Mouse (Mus musculus) intestine, embryonic 16.5 days (tissue): ENCODE measurements at regions not wholly inside any gene's neighbourhood (a gene's known extent, or its start where the extent isn't known, plus 50 kb on each side); places are given as distances from the start of the nearest gene placed in this dataset.

ENCODE experiments used
- ATAC-seq: fragments of 200-750 bp; cut with Nextera tagmentation; 2 replicates; pipeline ENCODE4 v1.8.0; 2017; ENCODE audit warnings: moderate TSS enrichment, moderate library complexity
- H3K27ac ChIP-seq: fragments of 300-500 bp; sonication (generic); 2 replicates; pipeline ENCODE4 v1.5.1; 2014; ENCODE audit warnings: mild to moderate bottlenecking, low read length
- H3K27me3 ChIP-seq: fragments of 300-500 bp; sonication (generic); replicated peaks from 2 replicates; pipeline ENCODE4 v1.6.1; 2014; ENCODE audit warnings: low read length, control low read depth, mixed read lengths; ENCODE audit not compliant: control insufficient read depth, insufficient read depth
- H3K36me3 ChIP-seq: fragments of 300-500 bp; sonication (generic); 2 replicates; pipeline ENCODE4 v1.6.1; 2014; ENCODE audit warnings: low read length, control low read depth; ENCODE audit not compliant: control insufficient read depth, insufficient read depth
- H3K4me1 ChIP-seq: fragments of 300-500 bp; sonication (generic); 2 replicates; pipeline ENCODE4 v1.6.1; 2014; ENCODE audit warnings: low read length, control low read depth, mixed read lengths; ENCODE audit not compliant: control insufficient read depth, insufficient read depth
- H3K4me2 ChIP-seq: fragments of 300-500 bp; sonication (generic); 2 replicates; pipeline ENCODE4 v1.6.1; 2014; ENCODE audit warnings: low read depth, low read length, control low read depth
- H3K4me3 ChIP-seq: fragments of 300-500 bp; sonication (generic); 2 replicates; pipeline ENCODE4 v1.5.1; 2014; ENCODE audit warnings: mild to moderate bottlenecking, low read length
- H3K9ac ChIP-seq: fragments of 300-500 bp; sonication (generic); 2 replicates; pipeline ENCODE4 v1.6.1; 2014; ENCODE audit warnings: low read depth, low read length
- H3K9me3 ChIP-seq: fragments of 300-500 bp; sonication (generic); 2 replicates; pipeline ENCODE4 v1.6.1; 2016; ENCODE audit warnings: low read length, control low read depth; ENCODE audit not compliant: control insufficient read depth
- WGBS: fragments of 180-500 bp; shearing (Covaris S2); extraction: QIAGEN DNeasy Blood & Tissue Kit; methylation state at CpG from one replicate; pipeline ENCODE4 v1.1.7; 2014; 5-methylcytosine and 5-hydroxymethylcytosine counted together

DNA sequence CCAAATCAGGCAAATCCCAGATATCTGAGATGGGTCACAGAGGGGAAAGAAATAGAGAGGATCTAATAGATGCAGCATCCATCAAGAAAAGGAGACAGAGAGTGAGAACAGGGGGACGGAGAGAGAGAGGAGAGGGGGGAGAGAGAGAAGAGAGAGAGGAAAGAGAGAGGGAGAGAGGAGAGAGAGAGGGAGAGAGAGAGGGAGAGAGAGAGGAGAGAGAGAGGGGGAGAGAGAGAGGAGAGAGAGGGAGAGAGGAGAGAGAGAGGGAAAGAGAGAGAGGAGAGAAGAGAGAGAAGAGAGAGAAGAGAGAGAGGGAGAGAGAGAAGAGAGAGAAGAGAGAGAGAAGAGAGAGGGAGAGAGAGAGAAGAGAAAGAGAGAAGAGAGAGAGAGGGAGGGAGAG lies 462.7 kb downstream of the Rnf144b start:
- ATAC-seq, result no peak
- Histone ChIP-seq H3K27me3 (no peaks in the 10 kb centered on the region), H3K9me3 (no peaks in the 10 kb centered on the region), H3K36me3 (no peaks in the 10 kb centered on the region), H3K27ac (no peak overlapping the region), H3K4me3 (no peak overlapping the region), H3K9ac (no peak overlapping the region), H3K4me2 (no peak overlapping the region), H3K4me1 (no peaks in the 10 kb centered on the region)
- WGBS, result 75% methylated on average over 1 of the region's 1 CpGs

DNA sequence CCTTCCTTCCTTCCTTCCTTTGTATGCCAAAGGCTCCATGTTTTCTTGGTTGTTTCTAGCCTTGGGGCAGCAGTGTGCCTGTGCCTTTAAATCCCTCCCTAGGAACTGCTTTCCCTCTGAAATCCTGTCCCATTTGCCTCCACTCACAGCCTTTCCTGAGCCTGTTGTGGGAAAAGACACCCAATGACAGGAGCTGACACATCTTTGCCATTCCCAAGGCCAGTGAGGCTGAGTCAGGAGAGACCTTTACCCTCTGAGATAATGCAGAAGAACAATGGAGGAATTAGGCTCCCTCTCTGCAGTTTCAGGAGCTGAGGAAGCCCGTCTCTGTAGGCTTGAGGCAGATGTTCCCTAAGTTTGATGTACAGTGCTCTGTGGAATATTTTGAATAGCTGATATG lies 480.2 kb downstream of the Rnf144b start:
- Histone ChIP-seq H3K9ac (no peak overlapping the region), H3K4me3 (no peak overlapping the region), H3K4me2 (no peak overlapping the region), H3K36me3 (no peaks in the 10 kb centered on the region), H3K27me3 (no peaks in the 10 kb centered on the region), H3K27ac (no peak overlapping the region), H3K4me1 (no peaks in the 10 kb centered on the region), H3K9me3 (no peaks in the 10 kb centered on the region)
- 35% methylated on average over 1 of the region's 1 CpGs for WGBS
- no peak for ATAC-seq

DNA sequence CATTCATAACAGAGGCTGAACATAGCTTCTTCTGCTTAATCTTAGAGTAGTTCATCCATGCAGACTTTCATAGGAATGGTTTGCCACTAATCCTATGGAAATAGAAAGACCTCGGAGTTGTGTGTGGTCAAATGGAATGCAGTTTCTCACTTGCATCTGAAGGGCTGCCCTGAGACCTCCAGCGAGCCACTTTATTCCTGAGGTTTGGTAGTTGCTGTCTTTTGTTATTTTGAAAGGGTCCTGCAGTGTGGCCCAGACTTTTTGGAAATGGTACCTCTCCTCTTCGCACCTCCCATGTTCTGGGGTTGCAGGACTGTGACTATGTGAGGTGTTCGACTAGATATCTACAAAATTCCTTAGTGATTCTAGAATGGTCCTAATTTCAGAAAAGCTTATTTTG lies 489.0 kb downstream of the Rnf144b start:
- Histone ChIP-seq H3K9ac (no peak overlapping the region), H3K4me1 (no peaks in the 10 kb centered on the region), H3K4me2 (no peak overlapping the region), H3K9me3 (no peaks in the 10 kb centered on the region), H3K27me3 (no peaks in the 10 kb centered on the region), H3K4me3 (no peak overlapping the region), H3K36me3 (no peaks in the 10 kb centered on the region), H3K27ac (no peak overlapping the region)
- ATAC-seq, result no peak
- WGBS, result 90% methylated on average over 4 of the region's 4 CpGs

DNA sequence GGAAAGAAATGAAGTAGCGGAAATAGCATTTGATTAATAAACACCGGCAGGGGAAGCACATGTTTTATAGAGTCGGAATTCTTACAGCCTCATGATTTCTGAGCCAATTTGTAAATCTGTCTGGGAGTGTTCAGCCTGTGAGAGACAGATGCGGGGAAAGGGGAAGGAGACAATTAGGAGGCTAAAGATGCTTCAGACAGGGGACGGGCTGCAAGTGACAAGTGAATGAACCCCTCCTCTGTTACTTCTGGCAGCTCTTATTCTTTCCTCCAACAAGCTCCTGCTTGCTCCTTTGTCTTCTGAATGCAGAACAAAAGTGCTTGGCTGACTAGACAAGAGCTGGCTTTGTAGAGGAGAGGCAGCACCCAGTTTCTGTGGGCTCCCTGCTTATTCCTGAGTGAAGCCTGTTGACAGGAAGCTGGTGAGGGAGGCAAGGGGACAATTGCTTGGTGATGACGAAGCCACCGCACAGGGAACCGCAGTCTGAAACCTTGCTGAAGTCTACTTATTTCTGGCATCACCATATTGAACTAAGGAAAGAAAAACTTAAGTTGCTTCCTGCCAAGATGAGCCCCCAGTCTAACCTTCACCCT lies 514.2 kb downstream of the Rnf144b start:
- no peak overlapping the region for H3K27ac ChIP-seq

DNA sequence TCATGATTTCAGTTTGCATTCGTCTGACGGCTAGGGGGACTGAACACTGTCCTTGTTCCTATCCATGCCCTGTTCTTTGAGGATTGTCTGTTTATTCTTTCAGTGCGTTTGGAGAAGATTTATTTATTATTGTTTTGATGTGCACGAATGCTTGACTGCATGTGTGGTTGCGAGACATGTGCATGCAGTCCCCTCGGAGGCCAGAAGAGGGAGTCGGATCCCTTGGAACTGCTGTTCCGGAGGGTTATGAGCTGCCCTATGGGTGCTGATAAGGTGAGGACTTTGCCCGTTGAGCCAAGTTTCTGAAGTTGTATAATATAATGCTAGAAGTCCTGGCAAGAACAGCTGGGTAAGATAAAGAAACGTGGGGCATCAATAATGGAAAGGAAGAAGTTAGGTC lies 519.9 kb downstream of the Rnf144b start:
- Histone ChIP-seq H3K4me2 (no peak overlapping the region), H3K9ac (no peak overlapping the region), H3K4me3 (no peak overlapping the region), H3K36me3 (no peaks in the 10 kb centered on the region), H3K4me1 (no peaks in the 10 kb centered on the region), H3K27me3 (no peaks in the 10 kb centered on the region), H3K27ac (no peak overlapping the region), H3K9me3 (no peaks in the 10 kb centered on the region)
- WGBS, result 85% methylated on average over 10 of the region's 10 CpGs
- no peak for ATAC-seq

More for the DNA sequence above, 514.2 kb downstream of the Rnf144b start:
- ATAC-seq, result no peak
- H3K36me3 ChIP-seq, result no peaks in the 10 kb centered on the region
- H3K4me1 ChIP-seq, result no peaks in the 10 kb centered on the region
- H3K9me3 ChIP-seq, result no peaks in the 10 kb centered on the region
- WGBS, result 65% methylated on average over 8 of the region's 8 CpGs
- no peak overlapping the region for H3K9ac ChIP-seq
- no peak overlapping the region for H3K4me2 ChIP-seq
- H3K27me3 ChIP-seq, result no peaks in the 10 kb centered on the region
- H3K4me3 ChIP-seq, result no peak overlapping the region

DNA sequence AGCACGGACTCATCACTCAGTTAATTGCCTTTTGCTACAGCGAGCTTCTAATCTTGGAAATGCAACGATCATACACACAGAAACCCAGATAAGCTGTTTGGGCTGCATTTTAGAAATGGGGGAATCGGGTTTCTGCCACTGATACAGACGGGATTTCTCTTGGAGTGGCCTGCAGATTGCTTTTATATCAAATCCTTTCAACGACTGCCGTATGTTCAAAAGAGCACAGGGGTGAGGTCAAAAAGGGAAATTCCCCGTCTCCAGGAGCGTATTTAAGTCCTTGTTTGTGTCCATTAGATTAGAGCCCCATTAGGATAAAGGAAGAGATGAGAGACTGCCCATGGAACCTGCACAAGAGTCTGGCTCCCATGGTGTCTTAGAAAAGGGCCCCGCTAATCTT lies 522.6 kb downstream of the Rnf144b start:
- no peak overlapping the region for H3K4me3 ChIP-seq
- H3K27me3 ChIP-seq, result no peaks in the 10 kb centered on the region
- no peaks in the 10 kb centered on the region for H3K36me3 ChIP-seq
- no peaks in the 10 kb centered on the region for H3K9me3 ChIP-seq
- no peaks in the 10 kb centered on the region for H3K4me1 ChIP-seq
- no peak overlapping the region for H3K9ac ChIP-seq
- ATAC-seq, result no peak
- WGBS, result 56% methylated on average over 10 of the region's 10 CpGs
- H3K4me2 ChIP-seq, result no peak overlapping the region
- H3K27ac ChIP-seq, result no peak overlapping the region

DNA sequence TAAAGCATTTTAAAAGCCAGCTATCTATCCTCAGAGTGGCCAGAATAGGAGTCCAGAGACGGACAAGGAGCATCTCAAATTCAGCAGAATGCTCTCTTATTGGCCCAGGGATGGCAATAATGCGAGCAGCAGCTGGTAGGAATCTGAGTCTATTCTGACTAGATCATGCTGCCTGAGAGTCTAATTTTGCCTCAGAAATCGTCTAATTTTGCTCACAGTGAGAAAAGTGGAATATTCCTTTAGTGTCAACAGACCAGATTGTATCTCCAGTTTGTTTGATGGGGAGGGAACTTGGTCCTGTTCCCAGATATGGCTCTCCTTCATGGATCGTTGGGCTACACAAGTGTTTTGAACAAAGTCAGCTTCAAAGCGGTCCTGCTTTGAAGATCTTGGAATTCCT lies 525.2 kb downstream of the Rnf144b start:
- H3K27ac ChIP-seq, result no peak overlapping the region
- H3K36me3 ChIP-seq, result no peaks in the 10 kb centered on the region
- ATAC-seq, result no peak
- 68% methylated on average over 5 of the region's 5 CpGs for WGBS
- H3K9ac ChIP-seq, result no peak overlapping the region
- no peaks in the 10 kb centered on the region for H3K27me3 ChIP-seq
- no peak overlapping the region for H3K4me2 ChIP-seq
- no peak overlapping the region for H3K4me3 ChIP-seq
- no peaks in the 10 kb centered on the region for H3K4me1 ChIP-seq
- H3K9me3 ChIP-seq, result no peaks in the 10 kb centered on the region

DNA sequence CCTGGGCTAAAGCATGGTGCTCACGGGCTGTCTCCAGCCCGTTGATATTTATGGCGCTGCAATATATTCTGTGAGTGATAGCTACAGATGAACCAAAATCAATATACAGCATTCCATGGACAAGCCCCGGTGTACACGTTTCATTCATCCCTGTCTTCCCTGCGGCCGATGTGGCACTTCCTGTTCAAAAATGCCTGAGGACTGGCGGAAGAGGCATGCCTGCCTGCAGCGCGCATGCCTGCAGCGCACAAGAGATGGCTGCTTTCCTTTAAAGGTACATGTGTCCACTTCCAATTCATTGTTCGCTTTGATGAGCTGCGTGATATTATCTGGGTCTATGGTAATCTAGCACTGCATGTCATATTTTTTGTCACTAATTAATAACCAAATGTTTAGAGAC lies 527.6 kb downstream of the Rnf144b start:
- 69% methylated on average over 13 of the region's 13 CpGs for WGBS
- Histone ChIP-seq H3K4me2 (no peak overlapping the region; the same call in 1 of the 2 replicates), H3K27ac (no peak overlapping the region), H3K9ac (no peak overlapping the region), H3K36me3 (no peaks in the 10 kb centered on the region), H3K4me1 (no peaks in the 10 kb centered on the region), H3K4me3 (no peak overlapping the region), H3K27me3 (no peaks in the 10 kb centered on the region), H3K9me3 (no peaks in the 10 kb centered on the region)
- ATAC-seq, result no peak

DNA sequence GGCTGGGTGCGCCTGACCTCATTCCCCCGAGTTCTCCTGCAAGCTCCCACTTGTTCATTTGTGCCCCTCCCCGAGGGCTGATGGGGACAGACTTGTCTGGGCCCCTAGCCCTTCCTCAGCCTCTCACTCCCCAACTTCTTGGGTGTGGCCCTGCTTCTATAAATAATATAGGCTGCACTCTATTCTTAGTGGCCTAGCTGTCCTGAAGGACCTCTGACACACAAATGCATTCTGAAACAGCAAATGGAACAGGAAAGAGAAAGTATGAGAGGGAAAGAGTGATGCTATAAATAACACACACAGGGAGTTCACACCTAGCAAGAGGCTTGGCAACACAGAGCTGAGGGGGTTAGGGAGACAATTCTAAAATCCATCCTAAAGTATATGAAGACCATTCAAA lies 544.0 kb downstream of the Rnf144b start:
- H3K9ac ChIP-seq, result no peak overlapping the region
- H3K4me3 ChIP-seq, result no peak overlapping the region
- no peaks in the 10 kb centered on the region for H3K4me1 ChIP-seq
- H3K4me2 ChIP-seq, result no peak overlapping the region
- H3K27ac ChIP-seq, result no peak overlapping the region
- no peak for ATAC-seq
- 69% methylated on average over 3 of the region's 3 CpGs for WGBS
- H3K27me3 ChIP-seq, result no peaks in the 10 kb centered on the region
- H3K36me3 ChIP-seq, result no peaks in the 10 kb centered on the region
- H3K9me3 ChIP-seq, result no peaks in the 10 kb centered on the region

DNA sequence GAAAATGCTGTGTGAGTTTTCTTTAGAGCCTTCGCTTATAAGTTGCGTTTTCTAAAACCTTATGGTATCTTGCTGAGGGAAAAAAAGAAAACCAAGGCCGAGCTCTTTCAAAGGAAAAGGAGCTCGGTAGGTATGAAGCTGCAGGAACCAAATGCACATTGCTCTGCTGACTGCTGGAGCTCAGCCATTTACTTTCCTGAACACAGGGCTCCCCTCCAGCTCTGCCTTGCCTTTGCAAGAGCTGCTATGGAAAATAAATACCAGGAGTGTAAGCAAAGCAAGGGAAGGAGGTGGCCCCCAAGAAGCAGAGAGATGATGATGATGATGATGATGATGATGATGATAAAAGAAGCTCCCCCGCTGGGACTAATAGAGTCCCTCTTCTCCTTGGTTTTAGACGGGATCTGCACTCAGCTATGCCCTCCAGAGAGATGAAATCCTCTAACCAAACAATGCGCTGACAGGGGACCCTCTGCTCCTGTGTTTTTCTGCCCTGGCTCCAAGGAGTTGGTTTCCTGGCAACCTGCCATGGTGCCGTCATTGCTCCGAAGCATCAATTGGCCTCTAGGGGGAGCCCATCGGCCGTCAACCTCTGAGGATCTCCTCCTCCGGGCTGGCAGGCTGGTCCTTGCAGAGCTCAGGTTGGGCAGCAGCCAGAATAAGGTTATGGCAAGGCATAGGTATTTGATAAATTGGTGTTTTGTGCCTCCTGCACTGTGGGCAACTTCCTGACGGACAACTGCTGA lies 544.7 kb downstream of the Rnf144b start:
- WGBS, result 24% methylated on average over 13 of the region's 13 CpGs
- Histone ChIP-seq H3K36me3 (no peaks in the 10 kb centered on the region), H3K4me1 (no peaks in the 10 kb centered on the region), H3K9ac (no peak overlapping the region), H3K9me3 (no peaks in the 10 kb centered on the region), H3K27me3 (no peaks in the 10 kb centered on the region), H3K27ac (no peak overlapping the region), H3K4me3 (no peak overlapping the region), H3K4me2 (no peak overlapping the region)
- 0 out of 2 replicates have a peak, but pooled peaks have one; percentile 56 for ATAC-seq
